Mouse (Mus musculus): ENCODE results near the gene Senp6. TPM values are rescaled to one million over a fixed set of nuclear protein-coding genes. Genes with fewer than 3 reads are reported as not detected.
A peak's percentile ranks its signal among the peaks of the same experiment; 100 is the strongest.
"Not testable (repeated sequence)": the region's sequence is repeated elsewhere in the genome, so short reads cannot be mapped to it uniquely, and the experiment has no call there.

The Senp6 gene
- total RNA-seq (2021) (100 to 1,000 TPM in 1 of 2 experiments, 10 to 100 TPM in 1; 98.5 to 114 TPM), polyA plus RNA-seq (2012; rRNA removed) (29.7 and 30.0 TPM in 2 replicates)
- long read RNA-seq, full-length matches to known transcripts = 21 of 48 reads
- long read RNA-seq, partial matches to known transcripts = 1 of 48 reads
- long read RNA-seq, other reads (novel, unspliced or antisense) = 26 of 48 reads

- peak; percentile 89 for DNase-seq
Measured at GRCm38 (mm10) chr9:80066367-80067220, at the start of gene Senp6. TSS of gene Senp6 (plus strand) at chr9:80066903.

GRCm38 (mm10) chr9:80020429-80020828, 46.3 kb upstream of the Senp6 start:
- no peak for DNase-seq

GRCm38 (mm10) chr9:80021648-80022047, 45.1 kb upstream of the Senp6 start:
- peak; percentile 38 for DNase-seq

- peak; percentile 71 for DNase-seq
Measured at GRCm38 (mm10) chr9:80022821-80023220, 43.9 kb upstream of the Senp6 start.

- not testable (repeated sequence) for DNase-seq
Measured at GRCm38 (mm10) chr9:80025347-80025746, 41.4 kb upstream of the Senp6 start.

GRCm38 (mm10) chr9:80026017-80026416, 40.7 kb upstream of the Senp6 start:
- peak; percentile 67 for DNase-seq

GRCm38 (mm10) chr9:80026581-80027021, 40.1 kb upstream of the Senp6 start:
- DNase-seq = no peak

GRCm38 (mm10) chr9:80037262-80037996, 29.3 kb upstream of the Senp6 start:
- DNase-seq = no peak

- DNase-seq = no peak
Measured at GRCm38 (mm10) chr9:80037997-80038383, 28.7 kb upstream of the Senp6 start.

GRCm38 (mm10) chr9:80039296-80039815, 27.3 kb upstream of the Senp6 start:
- DNase-seq = no peak

- not testable (repeated sequence) for DNase-seq
Measured at GRCm38 (mm10) chr9:80044301-80044700, 22.4 kb upstream of the Senp6 start.

GRCm38 (mm10) chr9:80049271-80049670, 17.4 kb upstream of the Senp6 start:
- not testable (repeated sequence) for DNase-seq

GRCm38 (mm10) chr9:80052951-80053350, 13.8 kb upstream of the Senp6 start:
- DNase-seq = no peak

GRCm38 (mm10) chr9:80057690-80058089, 9.0 kb upstream of the Senp6 start:
- no peak for DNase-seq

GRCm38 (mm10) chr9:80065495-80065894, 1.2 kb upstream of the Senp6 start:
- not testable (repeated sequence) for DNase-seq

GRCm38 (mm10) chr9:80067221-80068027, 721 bp downstream of the Senp6 start:
- DNase-seq = peak; percentile 88

GRCm38 (mm10) chr9:80068028-80068515, 1.4 kb downstream of the Senp6 start:
- no peak for DNase-seq

GRCm38 (mm10) chr9:80068735-80069315, 2.1 kb downstream of the Senp6 start:
- DNase-seq = no peak

GRCm38 (mm10) chr9:80070026-80070425, 3.3 kb downstream of the Senp6 start:
- no peak for DNase-seq

GRCm38 (mm10) chr9:80071616-80072015, 4.9 kb downstream of the Senp6 start:
- DNase-seq = no peak

- DNase-seq = no peak
Measured at GRCm38 (mm10) chr9:80074067-80074466, 7.4 kb downstream of the Senp6 start.
